Mouse (Mus musculus) small intestine, adult 2 months (tissue): ENCODE data around the gene Sec14l5.

Experiments used
- CTCF ChIP-seq: fragments of 200-500 bp; IDR thresholded peaks from 2 replicates; pipeline ENCODE4 v1.5.1; 2012; ENCODE audit warnings: low read depth, mild to moderate bottlenecking, control low read depth, inconsistent platforms, low read length, moderate library complexity, mixed read lengths; ENCODE audit not compliant: insufficient replicate concordance, insufficient read length; ENCODE audit errors: extremely low read depth
- POLR2A ChIP-seq: fragments of 200-500 bp; IDR thresholded peaks from 2 replicates; pipeline ENCODE4 v1.6.1; 2012; ENCODE audit warnings: low read depth, mild to moderate bottlenecking, control low read depth, inconsistent platforms, low read length, moderate library complexity

GRCm38 (mm10) chr16:5164327-5164726 lies 17.4 kb downstream of the Sec14l5 start:
- TF ChIP-seq POLR2A, result no peak
- TF ChIP-seq CTCF, result no peak
